Mouse (Mus musculus) right cerebral cortex, postnatal 36 days (tissue): ENCODE data around the gene Fam193b.
"Not testable (repeated sequence)": the region's sequence is repeated elsewhere in the genome, so short reads cannot be mapped to it uniquely, and the experiment has no call there.

ENCODE experiments used
- DNase-seq, 2 experiments: peaks; one replicate each; pipeline ENCODE4 v3.0.0; 2022; ENCODE audit warnings: low spot score in 2 of 2, mixed read lengths in 1 of 2

The Fam193b gene

GRCm38 (mm10) chr13:55571977-55572376, 1.1 kb upstream of the Fam193b start:
- no peak for DNase-seq

GRCm38 (mm10) chr13:55570286-55570973, 490 bp downstream of the Fam193b start:
- DNase-seq = no peak

- no peak for DNase-seq
These were observed 1.1 kb downstream of the Fam193b start for GRCm38 (mm10) chr13:55569726-55570285.

DNA sequence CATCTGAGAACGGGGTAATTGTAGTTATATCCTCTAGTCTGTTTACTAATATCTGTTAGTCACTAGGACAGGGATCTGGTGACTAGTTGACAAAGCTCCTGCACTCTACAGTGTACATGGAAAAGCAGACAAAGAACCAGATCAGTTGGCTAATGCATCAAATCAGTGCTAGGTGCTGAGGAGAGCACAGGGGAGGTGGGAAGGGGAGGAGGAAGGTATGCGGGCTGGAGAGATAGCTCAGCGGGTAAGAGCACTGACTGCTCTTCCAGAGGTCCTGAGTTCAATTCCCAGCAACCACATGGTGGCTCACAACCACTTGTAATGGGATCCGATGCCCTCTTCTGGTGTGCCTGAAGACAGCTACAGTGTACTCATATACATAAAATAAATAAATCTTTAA, 2.4 kb downstream of the Fam193b start:
- not testable (repeated sequence) for DNase-seq

DNA sequence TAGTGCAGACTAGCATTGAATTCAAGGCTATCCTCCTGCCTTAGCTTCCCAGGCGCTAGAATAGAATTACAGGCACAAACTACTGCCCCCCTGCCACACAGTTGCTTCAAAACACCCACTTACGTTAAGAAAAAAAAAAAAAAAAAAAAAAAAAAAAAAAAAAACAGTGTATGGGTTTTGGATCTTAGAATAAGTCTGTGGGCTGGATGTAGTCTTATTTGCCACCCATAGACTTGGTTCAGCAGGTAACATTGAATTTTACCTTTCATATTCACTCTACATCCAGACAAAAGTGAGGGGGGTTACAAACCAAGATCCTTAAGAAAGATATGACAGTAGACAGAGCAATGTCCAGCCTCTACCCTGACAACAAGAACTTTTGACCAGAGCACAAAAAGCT, 3.0 kb downstream of the Fam193b start:
- DNase-seq = no peak

GRCm38 (mm10) chr13:55567001-55567400, 3.9 kb downstream of the Fam193b start:
- no peak for DNase-seq

GRCm38 (mm10) chr13:55563266-55563879, 7.5 kb downstream of the Fam193b start:
- DNase-seq = no peak

DNA sequence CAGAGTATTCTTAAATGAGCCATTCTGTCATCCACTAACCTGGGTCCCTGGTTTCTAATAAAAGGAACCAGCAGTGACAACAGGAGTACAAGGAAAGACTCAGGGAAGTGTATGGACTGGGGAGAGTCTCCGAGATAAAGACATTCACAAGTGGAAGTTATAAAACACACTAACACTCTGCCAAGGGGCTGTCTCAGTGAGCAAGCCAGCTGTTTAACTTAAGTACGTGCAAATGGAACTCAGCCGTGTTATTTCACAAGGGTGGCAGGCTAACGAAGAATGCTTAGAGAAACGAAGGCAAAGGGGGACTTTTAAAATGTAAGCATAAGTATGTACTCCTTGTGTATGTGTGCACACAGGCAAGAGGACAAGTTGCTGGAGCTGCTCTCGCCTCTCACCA, 13.4 kb downstream of the Fam193b start:
- DNase-seq = no peak

- DNase-seq = no peak
These were observed 15.0 kb downstream of the Fam193b start for GRCm38 (mm10) chr13:55555921-55556320.

DNA sequence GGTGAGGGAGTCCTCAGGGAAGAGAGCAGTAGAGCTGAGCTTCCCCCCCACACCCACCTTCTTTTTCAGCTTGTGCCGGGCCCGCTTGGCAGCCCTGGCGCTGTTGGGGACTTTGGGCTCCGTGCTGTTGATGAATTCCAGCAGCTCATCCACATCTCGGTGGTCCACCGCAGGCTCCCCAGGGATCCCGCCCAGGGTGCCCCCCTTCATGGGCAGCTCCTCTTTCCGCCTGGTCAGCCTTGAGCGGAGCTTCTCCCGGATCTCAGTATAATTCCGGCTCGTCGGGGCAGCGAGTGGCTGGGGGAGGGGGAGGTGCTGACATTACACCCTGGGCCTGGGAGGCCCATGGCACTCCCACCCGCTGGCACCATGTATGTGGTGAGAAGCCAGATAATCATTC, 21.9 kb downstream of the Fam193b start:
- DNase-seq = no peak

DNA sequence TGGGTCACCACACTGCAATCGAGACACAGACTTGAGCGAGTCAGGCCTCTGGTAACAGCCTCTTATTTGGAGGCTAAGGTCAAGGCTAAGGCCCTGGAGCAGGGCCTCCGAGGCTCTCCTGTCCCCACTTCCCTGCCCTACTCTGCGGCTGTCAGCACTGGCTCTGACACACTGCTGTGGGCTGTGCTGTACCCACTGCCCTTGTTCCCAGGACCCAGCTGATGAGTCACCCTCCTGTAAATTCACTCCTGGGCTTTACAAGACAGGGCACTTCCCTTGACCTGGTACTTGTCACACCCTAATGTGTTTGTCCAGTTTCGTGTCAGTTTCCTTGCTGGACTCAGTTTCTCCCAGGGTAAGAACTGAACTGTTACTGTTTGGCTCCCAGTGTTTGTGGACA, 22.5 kb downstream of the Fam193b start:
- no peak for DNase-seq

GRCm38 (mm10) chr13:55547916-55548315, 23.0 kb downstream of the Fam193b start:
- no peak for DNase-seq

- no peak for DNase-seq
These were observed 26.1 kb downstream of the Fam193b start for GRCm38 (mm10) chr13:55544792-55545191.

GRCm38 (mm10) chr13:55543447-55543846, 27.5 kb downstream of the Fam193b start:
- no peak for DNase-seq

DNA sequence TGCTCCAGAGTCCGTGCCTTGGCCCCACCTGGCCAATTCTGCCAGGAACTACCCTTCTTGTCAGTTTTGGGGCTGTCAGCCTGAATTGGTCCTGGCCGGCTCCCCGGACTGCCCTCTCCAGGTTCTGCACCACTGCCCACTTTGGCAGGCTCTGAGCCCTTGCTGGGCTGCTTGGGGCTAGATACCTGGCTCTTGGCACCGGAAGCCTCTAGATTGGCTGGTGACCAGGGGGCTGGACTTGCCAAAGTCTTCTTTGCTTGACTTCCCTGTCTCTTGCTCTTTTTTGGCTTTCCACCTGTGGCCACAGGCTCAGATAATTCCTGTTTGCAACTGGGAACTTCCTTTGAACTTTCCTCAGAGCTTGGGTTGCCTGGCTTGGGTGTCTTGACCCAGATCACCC, 28.0 kb downstream of the Fam193b start:
- DNase-seq = no peak

- no peak for DNase-seq
These were observed 30.0 kb downstream of the Fam193b start for GRCm38 (mm10) chr13:55540933-55541332.

DNA sequence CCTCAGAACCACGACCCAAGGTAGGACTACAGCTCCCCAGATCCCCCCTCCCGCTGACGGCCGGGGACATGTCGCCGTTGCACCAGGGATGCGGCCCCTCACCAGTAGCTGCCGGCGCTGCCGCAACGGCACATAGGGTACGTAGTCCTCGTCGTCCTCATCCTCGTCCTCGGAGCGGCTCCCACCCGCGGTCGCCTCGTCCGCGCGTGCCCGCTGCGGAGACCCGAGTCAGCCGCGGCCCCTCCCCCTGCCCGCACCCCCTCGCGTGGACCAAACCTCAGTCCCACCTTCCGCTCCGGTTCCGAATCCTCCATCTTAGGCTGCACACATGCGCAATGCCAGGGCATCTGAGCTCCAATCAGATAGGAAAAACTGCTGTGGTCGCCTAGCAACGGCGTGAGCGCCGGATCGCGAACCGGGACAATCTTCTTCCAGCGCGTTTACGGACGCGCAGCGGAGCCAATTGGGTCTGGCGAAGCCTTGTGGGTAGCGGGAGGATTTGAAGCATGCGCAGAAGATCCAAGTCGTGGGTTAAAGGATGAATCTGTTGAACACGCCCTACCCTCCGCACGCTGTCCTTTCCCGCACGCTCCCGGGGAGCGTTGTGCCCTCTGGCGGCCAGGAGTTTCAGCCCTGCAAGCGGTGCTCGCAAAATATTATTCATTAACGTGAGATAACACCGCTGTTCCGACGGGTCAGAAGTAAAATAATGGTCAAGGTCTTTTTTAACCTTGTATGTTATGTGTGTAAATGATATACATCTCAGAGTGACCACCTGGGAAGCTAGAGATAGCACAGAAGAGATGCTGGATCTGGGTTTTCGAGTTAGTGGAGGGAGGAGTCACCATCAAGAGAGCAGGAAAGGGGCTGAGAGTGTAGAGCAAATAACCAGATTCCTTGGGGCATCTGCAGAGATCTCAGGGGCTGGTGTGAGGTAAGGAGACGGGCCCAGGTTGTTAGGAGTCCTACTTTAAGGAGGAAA, 34.4 kb downstream of the Fam193b start, which contains the start of gene Ddx41:
Ddx41 (minus strand) TSS at position 465 of the 982 bp plus-strand sequence.
- DNase-seq = peak; percentile 100

DNA sequence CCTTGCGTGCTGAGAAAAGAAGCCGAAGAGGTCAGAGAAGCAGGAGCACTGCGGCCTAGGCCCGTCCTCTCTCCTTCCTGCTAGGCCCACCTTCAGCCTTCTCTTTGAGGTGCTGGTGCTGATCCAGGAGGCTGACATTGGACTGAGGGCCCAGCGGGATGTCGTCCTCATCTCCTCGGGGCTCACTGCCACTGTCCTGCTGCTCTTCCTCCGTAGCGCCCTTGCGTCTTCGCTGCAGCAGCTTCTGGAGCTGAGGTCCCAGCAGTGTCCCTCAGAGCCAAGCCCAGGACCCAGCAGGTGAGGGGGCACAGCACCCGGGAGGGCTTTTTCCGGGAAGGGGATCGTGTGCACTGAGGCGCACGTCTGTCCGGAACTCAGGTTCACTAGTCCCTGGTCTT, 35.1 kb downstream of the Fam193b start:
- DNase-seq = no peak

- DNase-seq = no peak
These were observed 35.7 kb downstream of the Fam193b start for GRCm38 (mm10) chr13:55535191-55535590.

GRCm38 (mm10) chr13:55529198-55529915, 41.6 kb downstream of the Fam193b start, which contains the start of gene Dok3:
Gene Dok3, minus strand, starts transcription at chr13:55529296.
- no peak for DNase-seq
